Mouse (Mus musculus): ENCODE data around the gene Rbmxl1. TPM values are rescaled to one million over a fixed set of nuclear protein-coding genes. Genes with fewer than 3 reads are reported as not detected.

Gene Rbmxl1
- polyA plus RNA-seq, 1 experiment from 2014 or later, result 359 TPM

DNA sequence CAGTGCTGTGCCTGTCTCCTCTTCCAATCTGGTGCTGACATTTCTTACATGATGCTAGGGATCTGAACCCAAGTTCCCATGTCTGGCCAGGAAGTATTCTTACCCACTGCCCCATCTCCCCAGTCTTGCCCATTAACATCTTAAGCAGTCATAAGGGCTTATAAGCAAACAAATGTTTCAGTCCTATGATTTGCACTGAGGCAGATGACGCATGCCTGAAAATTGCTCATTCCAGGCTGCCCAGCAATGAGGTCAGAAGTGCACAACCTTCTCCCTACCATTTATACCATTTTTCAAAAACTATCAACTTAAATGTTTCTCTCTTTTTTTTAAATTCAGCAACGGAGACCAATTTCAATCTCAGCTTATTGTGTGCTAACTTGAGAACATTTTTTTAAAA, 44.8 kb downstream of the Rbmxl1 start:
- no peak overlapping the region for H3K4me3 ChIP-seq (ENCODE audit: low read depth, low read length)
- H3K4me2 ChIP-seq (ENCODE audit: low read depth), result no peak overlapping the region
- H3K9me3 ChIP-seq (ENCODE audit: control insufficient read depth, low read length), result no peaks in the 10 kb centered on the region
- no peak overlapping the region for H3K27ac ChIP-seq (ENCODE audit: low read depth, low read length)
- DNase-seq (ENCODE audit: low spot score), result no peak
- no peaks in the 10 kb centered on the region for H3K36me3 ChIP-seq (ENCODE audit: control insufficient read depth, insufficient read depth, low read length)
- ATAC-seq (ENCODE audit: insufficient read depth, low FRiP score, low TSS enrichment), result no peak
- no peaks in the 10 kb centered on the region for H3K27me3 ChIP-seq (ENCODE audit: control insufficient read depth, insufficient read depth, low read length)
- H3K4me1 ChIP-seq (ENCODE audit: control insufficient read depth, insufficient read depth, low read length), result no peaks in the 10 kb centered on the region
- WGBS, result 81% methylated on average over 2 of the region's 2 CpGs
- no peak overlapping the region for H3K9ac ChIP-seq (ENCODE audit: low read length)

DNA sequence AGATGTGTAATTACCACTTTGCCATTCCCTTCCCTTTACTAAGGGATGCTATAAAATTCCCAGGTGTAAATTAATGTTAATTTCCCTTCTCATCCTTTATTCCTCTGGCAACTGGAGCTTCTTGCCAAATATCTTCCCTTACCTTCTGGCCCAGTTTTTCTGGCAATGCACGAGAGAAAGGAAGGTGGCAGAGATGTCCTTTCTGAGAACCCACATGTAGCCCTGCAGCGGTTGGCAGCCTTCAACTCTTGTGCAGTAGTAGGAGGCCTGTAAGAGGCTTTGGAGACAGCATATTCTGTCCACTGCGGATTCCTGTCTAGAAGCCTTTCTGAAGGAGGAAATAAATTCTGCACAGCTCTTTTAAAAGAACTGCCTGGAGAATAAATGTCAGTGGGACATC, 52.3 kb downstream of the Rbmxl1 start:
- 79% methylated on average over 3 of the region's 3 CpGs for WGBS
- H3K27me3 ChIP-seq (ENCODE audit: control insufficient read depth, insufficient read depth, low read length), result no peaks in the 10 kb centered on the region
- ATAC-seq (ENCODE audit: insufficient read depth, low FRiP score, low TSS enrichment) (no peak), DNase-seq (ENCODE audit: low spot score) (no peak)
- no peaks in the 10 kb centered on the region for H3K36me3 ChIP-seq (ENCODE audit: control insufficient read depth, insufficient read depth, low read length)
- H3K9ac ChIP-seq (ENCODE audit: low read length), result no peak overlapping the region
- H3K4me1 ChIP-seq (ENCODE audit: control insufficient read depth, insufficient read depth, low read length), result no peaks in the 10 kb centered on the region
- H3K4me3 ChIP-seq (ENCODE audit: low read depth, low read length), result no peak overlapping the region
- H3K27ac ChIP-seq (ENCODE audit: low read depth, low read length), result no peak overlapping the region
- no peaks in the 10 kb centered on the region for H3K9me3 ChIP-seq (ENCODE audit: control insufficient read depth, low read length)
- no peak overlapping the region for H3K4me2 ChIP-seq (ENCODE audit: low read depth)

Other genes with a start within 250 kb of the Rbmxl1 start
- 2.7 and 3.3 TPM in 2 replicates for gene Pou4f2, start 72.3 kb downstream of the Rbmxl1 start, polyA plus RNA-seq (2014; fragmentation: Nextera tagmentation; extraction: Ambion mirVana)
- 7.4 TPM in 2 replicates for gene Slc10a7, start 448 bp upstream of the Rbmxl1 start, polyA plus RNA-seq (2014; fragmentation: Nextera tagmentation; extraction: Ambion mirVana)